Mouse (Mus musculus): ENCODE results near the gene Repin1. TPM values are rescaled to one million over a fixed set of nuclear protein-coding genes. Genes with fewer than 3 reads are reported as not detected.

The Repin1 gene
- polyA plus RNA-seq (2015; fragmentation: Nextera tagmentation; extraction: Ambion mirVana), result 23.4 and 28.1 TPM in 2 replicates

- Histone ChIP-seq H3K9me3 (replicated peaks) (peaks cover 3% of the 10 kb centered on the region; the same call in 1 of the 2 replicates), H3K4me1 (replicated peaks) (peaks cover 32% of the 10 kb centered on the region), H3K27ac (peak within 1 kb of the TSS; percentile 92), H3K27me3 (no peaks in the 10 kb centered on the region), H3K4me3 (peak within 1 kb of the TSS; percentile 77), H3K36me3 (peaks cover 29% of the 10 kb centered on the region), H3K4me2 (peak within 1 kb of the TSS; percentile 64), H3K9ac (peak within 1 kb of the TSS; percentile 78)
- ATAC-seq (replicated peaks; ENCODE audit: insufficient number of reproducible peaks, insufficient read depth, low FRiP score, low read depth), result peak; percentile 92
- 7% methylated on average over 45 of the region's 45 CpGs for WGBS
Observed at GRCm38 (mm10) chr6:48593158-48594042, at the start of gene Repin1, which contains the start of gene Gm44965. TSS of gene Repin1 (plus strand) at chr6:48593883. TSS of gene Gm44965 (plus strand) at chr6:48593941.

- no peaks in the 10 kb centered on the region for H3K9me3 ChIP-seq (replicated peaks)
- H3K9ac ChIP-seq, result no peak overlapping the region
- H3K4me1 ChIP-seq (replicated peaks), result no peaks in the 10 kb centered on the region; the same call in 1 of the 2 replicates
- no peak overlapping the region for H3K4me3 ChIP-seq
- no peak for ATAC-seq (replicated peaks; ENCODE audit: insufficient number of reproducible peaks, insufficient read depth, low FRiP score, low read depth)
- 62% methylated on average over 5 of the region's 5 CpGs for WGBS
- no peak overlapping the region for H3K4me2 ChIP-seq
- H3K27ac ChIP-seq, result no peak overlapping the region
- H3K36me3 ChIP-seq, result no peaks in the 10 kb centered on the region
- H3K27me3 ChIP-seq, result no peaks in the 10 kb centered on the region
Observed at GRCm38 (mm10) chr6:48545251-48545650, 48.4 kb upstream of the Repin1 start.

GRCm38 (mm10) chr6:48546271-48546670, 47.4 kb upstream of the Repin1 start:
- Histone ChIP-seq H3K9ac (no peak overlapping the region), H3K27ac (no peak overlapping the region), H3K27me3 (no peaks in the 10 kb centered on the region), H3K4me1 (replicated peaks) (no peaks in the 10 kb centered on the region; the same call in 1 of the 2 replicates), H3K4me2 (no peak overlapping the region), H3K9me3 (replicated peaks) (no peaks in the 10 kb centered on the region), H3K4me3 (no peak overlapping the region), H3K36me3 (no peaks in the 10 kb centered on the region)
- 27% methylated on average over 1 of the region's 1 CpGs for WGBS
- no peak for ATAC-seq (replicated peaks; ENCODE audit: insufficient number of reproducible peaks, insufficient read depth, low FRiP score, low read depth)

GRCm38 (mm10) chr6:48546858-48547257, 46.8 kb upstream of the Repin1 start:
- 59% methylated on average over 4 of the region's 4 CpGs for WGBS
- no peaks in the 10 kb centered on the region for H3K27me3 ChIP-seq
- H3K4me2 ChIP-seq, result no peak overlapping the region
- H3K9ac ChIP-seq, result no peak overlapping the region
- H3K27ac ChIP-seq, result no peak overlapping the region
- no peaks in the 10 kb centered on the region for H3K9me3 ChIP-seq (replicated peaks)
- no peaks in the 10 kb centered on the region; the same call in 1 of the 2 replicates for H3K4me1 ChIP-seq (replicated peaks)
- H3K36me3 ChIP-seq, result no peaks in the 10 kb centered on the region
- no peak for ATAC-seq (replicated peaks; ENCODE audit: insufficient number of reproducible peaks, insufficient read depth, low FRiP score, low read depth)
- H3K4me3 ChIP-seq, result no peak overlapping the region

GRCm38 (mm10) chr6:48548314-48548713, 45.4 kb upstream of the Repin1 start:
- no peak for ATAC-seq (replicated peaks; ENCODE audit: insufficient number of reproducible peaks, insufficient read depth, low FRiP score, low read depth)
- no peaks in the 10 kb centered on the region for H3K4me1 ChIP-seq (replicated peaks)
- H3K9ac ChIP-seq, result no peak overlapping the region
- H3K4me3 ChIP-seq, result no peak overlapping the region
- H3K4me2 ChIP-seq, result no peak overlapping the region
- no peak overlapping the region for H3K27ac ChIP-seq
- 76% methylated on average over 6 of the region's 6 CpGs for WGBS
- no peaks in the 10 kb centered on the region for H3K27me3 ChIP-seq
- no peaks in the 10 kb centered on the region for H3K36me3 ChIP-seq
- no peaks in the 10 kb centered on the region for H3K9me3 ChIP-seq (replicated peaks)

- Histone ChIP-seq H3K36me3 (no peaks in the 10 kb centered on the region), H3K9me3 (replicated peaks) (no peaks in the 10 kb centered on the region), H3K4me3 (no peak overlapping the region), H3K4me1 (replicated peaks) (peaks cover 14% of the 10 kb centered on the region), H3K4me2 (no peak overlapping the region), H3K27ac (no peak overlapping the region), H3K9ac (no peak overlapping the region), H3K27me3 (no peaks in the 10 kb centered on the region)
- 47% methylated on average over 4 of the region's 4 CpGs for WGBS
- no peak for ATAC-seq (replicated peaks; ENCODE audit: insufficient number of reproducible peaks, insufficient read depth, low FRiP score, low read depth)
Observed at GRCm38 (mm10) chr6:48552918-48553317, 40.8 kb upstream of the Repin1 start.

- 69% methylated on average over 4 of the region's 4 CpGs for WGBS
- peak overlapping the region; percentile 75 for H3K4me2 ChIP-seq
- H3K27ac ChIP-seq, result peak overlapping the region; percentile 98
- H3K4me3 ChIP-seq, result peak overlapping the region; percentile 64
- no peaks in the 10 kb centered on the region for H3K9me3 ChIP-seq (replicated peaks)
- H3K9ac ChIP-seq, result peak overlapping the region; percentile 61
- H3K4me1 ChIP-seq (replicated peaks), result peaks cover 14% of the 10 kb centered on the region
- no peaks in the 10 kb centered on the region for H3K27me3 ChIP-seq
- H3K36me3 ChIP-seq, result peaks cover 3% of the 10 kb centered on the region; the same call in 1 of the 2 replicates
- ATAC-seq (replicated peaks; ENCODE audit: insufficient number of reproducible peaks, insufficient read depth, low FRiP score, low read depth), result no peak
Observed at GRCm38 (mm10) chr6:48553819-48554218, 39.9 kb upstream of the Repin1 start.

- peak within 1 kb of the TSS; percentile 61 for H3K9ac ChIP-seq
- H3K27me3 ChIP-seq, result no peaks in the 10 kb centered on the region
- H3K4me3 ChIP-seq, result peak within 1 kb of the TSS; percentile 64
- H3K9me3 ChIP-seq (replicated peaks), result no peaks in the 10 kb centered on the region
- WGBS, result under 1% methylated on average over 39 of the region's 39 CpGs
- peak; percentile 91 for ATAC-seq (replicated peaks; ENCODE audit: insufficient number of reproducible peaks, insufficient read depth, low FRiP score, low read depth)
- peak within 1 kb of the TSS; percentile 75 for H3K4me2 ChIP-seq
- peaks cover 6% of the 10 kb centered on the region; the same call in 1 of the 2 replicates for H3K36me3 ChIP-seq
- peak within 1 kb of the TSS; percentile 98 for H3K27ac ChIP-seq
- H3K4me1 ChIP-seq (replicated peaks), result peaks cover 14% of the 10 kb centered on the region
Observed at GRCm38 (mm10) chr6:48554280-48555103, 39.2 kb upstream of the Repin1 start, which contains the start of gene Lrrc61. TSS of gene Lrrc61 (plus strand) at chr6:48554796.

- Histone ChIP-seq H3K27ac (peak overlapping the region; percentile 98), H3K4me3 (peak overlapping the region; percentile 64), H3K9ac (peak overlapping the region; percentile 61), H3K4me2 (peak overlapping the region; percentile 75), H3K4me1 (replicated peaks) (peaks cover 14% of the 10 kb centered on the region), H3K36me3 (peaks cover 7% of the 10 kb centered on the region; the same call in 1 of the 2 replicates), H3K9me3 (replicated peaks) (no peaks in the 10 kb centered on the region), H3K27me3 (no peaks in the 10 kb centered on the region)
- 29% methylated on average over 14 of the region's 14 CpGs for WGBS
- ATAC-seq (replicated peaks; ENCODE audit: insufficient number of reproducible peaks, insufficient read depth, low FRiP score, low read depth), result peak; percentile 84
Observed at GRCm38 (mm10) chr6:48555104-48555890, 38.4 kb upstream of the Repin1 start.

GRCm38 (mm10) chr6:48555956-48556355, 37.7 kb upstream of the Repin1 start:
- no peak overlapping the region for H3K4me3 ChIP-seq
- H3K27ac ChIP-seq, result no peak overlapping the region
- no peaks in the 10 kb centered on the region for H3K9me3 ChIP-seq (replicated peaks)
- WGBS, result 79% methylated on average over 3 of the region's 3 CpGs
- no peak for ATAC-seq (replicated peaks; ENCODE audit: insufficient number of reproducible peaks, insufficient read depth, low FRiP score, low read depth)
- H3K36me3 ChIP-seq, result peaks cover 7% of the 10 kb centered on the region; the same call in 1 of the 2 replicates
- H3K9ac ChIP-seq, result no peak overlapping the region
- no peak overlapping the region for H3K4me2 ChIP-seq
- no peaks in the 10 kb centered on the region for H3K27me3 ChIP-seq
- peaks cover 14% of the 10 kb centered on the region for H3K4me1 ChIP-seq (replicated peaks)
